Mouse (Mus musculus): ENCODE measurements around the gene Mdm4.
"Not testable (repeated sequence)": the region's sequence is repeated elsewhere in the genome, so short reads cannot be mapped to it uniquely, and the experiment has no call there.

The Mdm4 gene

DNA sequence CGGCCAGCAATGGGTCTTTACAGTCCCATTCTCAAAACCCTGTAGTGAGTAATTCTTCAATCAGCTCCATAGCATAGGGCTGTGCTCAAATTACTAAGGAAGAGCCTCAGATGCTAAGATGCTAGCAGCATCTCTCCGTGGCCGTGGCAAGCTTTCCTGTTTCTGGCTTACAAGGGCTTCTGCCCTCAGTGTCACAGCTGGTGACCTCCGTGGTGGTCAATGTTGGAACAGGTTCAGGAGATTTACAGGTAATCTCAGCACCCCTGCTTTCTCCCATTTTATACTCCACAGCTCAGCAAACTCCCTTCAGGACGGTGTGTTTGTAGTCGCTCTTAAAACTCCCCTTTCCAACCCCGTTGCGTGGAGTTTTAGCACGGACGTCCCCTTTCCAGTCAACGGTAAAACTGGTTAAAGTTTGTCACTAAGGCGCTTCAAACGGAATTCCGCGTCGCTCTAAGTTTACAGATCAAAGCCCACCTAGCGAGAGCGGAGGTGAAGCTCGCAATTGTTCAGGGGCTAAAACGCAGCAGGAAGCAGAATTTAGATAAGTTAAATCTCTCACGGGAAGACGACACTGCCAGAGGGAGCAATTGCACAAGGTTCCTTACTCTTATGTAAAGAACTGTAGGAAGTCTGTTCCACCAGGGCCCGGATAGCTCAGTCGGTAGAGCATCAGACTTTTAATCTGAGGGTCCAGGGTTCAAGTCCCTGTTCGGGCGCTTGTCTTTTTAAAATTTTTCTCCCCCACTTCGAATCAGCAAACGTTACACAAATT is 3.1 kb upstream of the Mdm4 start:
- H3K4me3 ChIP-seq (replicated peaks; ENCODE audit: low read length) = peak overlapping the region; percentile 80
- H3K36me3 ChIP-seq (ENCODE audit: insufficient read depth, low read length) = no peaks in the 10 kb centered on the region
- TF ChIP-seq NANOG (IDR thresholded peaks at IDR 0.05; ENCODE audit: borderline replicate concordance, low read length) = no peak
- no peak for TF ChIP-seq POU5F1 (IDR thresholded peaks at IDR 0.05; ENCODE audit: borderline replicate concordance, low read length)
- TF ChIP-seq CTCF (conservative IDR thresholded peaks at IDR 0.05; ENCODE audit: low read length) = no peak
- peaks cover 10% of the 10 kb centered on the region for H3K27me3 ChIP-seq (ENCODE audit: insufficient read depth, low read length)
- H3K4me1 ChIP-seq (replicated peaks; ENCODE audit: low read depth, low read length) = peaks cover 30% of the 10 kb centered on the region
- H3K9me3 ChIP-seq (ENCODE audit: low read length) = no peaks in the 10 kb centered on the region

GRCm38 (mm10) chr1:133032981-133033315 is 2.6 kb upstream of the Mdm4 start:
- Histone ChIP-seq H3K27me3 (ENCODE audit: insufficient read depth, low read length) (peaks cover 10% of the 10 kb centered on the region), H3K4me1 (replicated peaks; ENCODE audit: low read depth, low read length) (peaks cover 31% of the 10 kb centered on the region), H3K9me3 (ENCODE audit: low read length) (no peaks in the 10 kb centered on the region), H3K4me3 (replicated peaks; ENCODE audit: low read length) (peak overlapping the region; percentile 80), H3K36me3 (ENCODE audit: insufficient read depth, low read length) (no peaks in the 10 kb centered on the region)
- TF ChIP-seq NANOG (IDR thresholded peaks at IDR 0.05; ENCODE audit: borderline replicate concordance, low read length) (no peak), POU5F1 (IDR thresholded peaks at IDR 0.05; ENCODE audit: borderline replicate concordance, low read length) (no peak), CTCF (conservative IDR thresholded peaks at IDR 0.05; ENCODE audit: low read length) (no peak)

GRCm38 (mm10) chr1:133029744-133030143 is 617 bp downstream of the Mdm4 start:
- H3K36me3 ChIP-seq (ENCODE audit: insufficient read depth, low read length) = no peaks in the 10 kb centered on the region

DNA sequence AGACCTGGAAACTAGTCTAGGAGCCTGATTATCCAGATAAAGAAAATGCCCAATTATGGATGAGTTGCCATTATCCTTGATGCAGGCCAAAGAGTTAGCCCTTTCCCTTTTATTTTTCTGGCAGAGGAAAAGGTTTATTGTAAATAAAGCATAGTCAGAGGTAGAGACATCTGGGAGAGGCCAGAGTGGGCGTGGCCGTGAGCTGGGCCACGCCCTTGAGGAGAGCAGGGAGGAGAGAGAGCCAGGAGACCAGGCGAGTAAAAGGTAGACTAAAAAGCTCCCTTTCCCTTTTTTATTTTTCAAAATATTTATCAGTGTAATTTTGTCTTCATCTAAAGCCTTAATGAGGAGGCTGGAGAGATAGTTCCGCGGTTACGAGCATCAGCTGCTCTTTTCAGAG is 2.4 kb downstream of the Mdm4 start:
- TF ChIP-seq POU5F1 (IDR thresholded peaks at IDR 0.05; ENCODE audit: borderline replicate concordance, low read length) (no peak), CTCF (conservative IDR thresholded peaks at IDR 0.05; ENCODE audit: low read length) (no peak), NANOG (IDR thresholded peaks at IDR 0.05; ENCODE audit: borderline replicate concordance, low read length) (no peak)
- Histone ChIP-seq H3K4me3 (replicated peaks; ENCODE audit: low read length) (no peak overlapping the region), H3K9me3 (ENCODE audit: low read length) (no peaks in the 10 kb centered on the region), H3K36me3 (ENCODE audit: insufficient read depth, low read length) (no peaks in the 10 kb centered on the region), H3K4me1 (replicated peaks; ENCODE audit: low read depth, low read length) (peaks cover 45% of the 10 kb centered on the region), H3K27me3 (ENCODE audit: insufficient read depth, low read length) (peaks cover 10% of the 10 kb centered on the region)

More at GRCm38 (mm10) chr1:133029744-133030143, 617 bp downstream of the Mdm4 start:
- peaks cover 10% of the 10 kb centered on the region for H3K27me3 ChIP-seq (ENCODE audit: insufficient read depth, low read length)
- no peak overlapping the region for H3K4me3 ChIP-seq (replicated peaks; ENCODE audit: low read length)
- TF ChIP-seq CTCF (conservative IDR thresholded peaks at IDR 0.05; ENCODE audit: low read length) = no peak
- no peak for TF ChIP-seq POU5F1 (IDR thresholded peaks at IDR 0.05; ENCODE audit: borderline replicate concordance, low read length)
- TF ChIP-seq NANOG (IDR thresholded peaks at IDR 0.05; ENCODE audit: borderline replicate concordance, low read length) = no peak
- H3K9me3 ChIP-seq (ENCODE audit: low read length) = no peaks in the 10 kb centered on the region
- peaks cover 41% of the 10 kb centered on the region for H3K4me1 ChIP-seq (replicated peaks; ENCODE audit: low read depth, low read length)

DNA sequence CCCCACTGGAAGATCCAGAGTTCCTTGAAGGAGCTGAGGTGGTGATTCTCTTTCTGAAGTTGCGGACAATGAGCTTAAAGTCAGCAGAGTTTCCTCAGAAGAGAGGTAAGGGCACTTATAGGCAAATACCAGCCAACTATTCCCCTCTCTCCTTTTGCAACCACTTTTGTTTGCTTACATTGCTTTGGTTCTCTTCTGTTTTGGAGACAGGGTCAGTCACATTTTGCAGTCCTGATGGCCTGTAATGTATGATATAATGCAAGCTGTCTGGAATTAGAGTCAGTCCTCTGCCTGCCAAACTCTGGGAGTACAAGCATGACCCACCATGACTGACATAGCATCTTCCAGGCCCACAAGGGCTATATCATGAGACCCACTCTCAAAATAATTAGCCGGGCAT is 3.2 kb downstream of the Mdm4 start:
- H3K4me3 ChIP-seq (replicated peaks; ENCODE audit: low read length) = no peak overlapping the region
- peaks cover 43% of the 10 kb centered on the region for H3K4me1 ChIP-seq (replicated peaks; ENCODE audit: low read depth, low read length)
- H3K9me3 ChIP-seq (ENCODE audit: low read length) = no peaks in the 10 kb centered on the region
- TF ChIP-seq NANOG (IDR thresholded peaks at IDR 0.05; ENCODE audit: borderline replicate concordance, low read length) = no peak
- no peak for TF ChIP-seq POU5F1 (IDR thresholded peaks at IDR 0.05; ENCODE audit: borderline replicate concordance, low read length)
- TF ChIP-seq CTCF (conservative IDR thresholded peaks at IDR 0.05; ENCODE audit: low read length) = no peak
- H3K36me3 ChIP-seq (ENCODE audit: insufficient read depth, low read length) = peaks cover under 1% of the 10 kb centered on the region; the same call in 1 of the 2 replicates
- peaks cover 6% of the 10 kb centered on the region for H3K27me3 ChIP-seq (ENCODE audit: insufficient read depth, low read length)

DNA sequence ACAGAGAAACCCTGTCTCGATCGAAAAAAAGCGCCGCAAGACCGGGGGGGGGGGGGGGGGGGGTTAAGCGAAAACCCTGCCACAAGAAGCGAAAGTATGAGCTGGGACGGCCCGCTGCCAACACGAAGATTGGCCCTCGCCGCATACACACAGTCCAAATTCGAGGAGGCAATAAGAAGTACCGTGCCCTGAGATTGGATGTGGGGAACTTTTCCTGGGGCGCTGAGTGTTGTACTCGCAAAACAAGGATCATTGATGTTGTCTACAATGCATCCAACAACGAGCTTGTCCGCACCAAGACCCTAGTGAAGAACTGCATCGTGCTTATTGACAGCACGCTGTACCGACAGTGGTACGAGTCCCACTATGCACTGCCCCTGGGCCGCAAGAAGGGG is 4.6 kb downstream of the Mdm4 start:
- H3K27me3 ChIP-seq (ENCODE audit: insufficient read depth, low read length); H3K36me3 ChIP-seq (ENCODE audit: insufficient read depth, low read length); H3K9me3 ChIP-seq (ENCODE audit: low read length): not testable (repeated sequence)
- peaks cover 51% of the 10 kb centered on the region for H3K4me1 ChIP-seq (replicated peaks; ENCODE audit: low read depth, low read length)
- peak overlapping the region; percentile 91 for H3K4me3 ChIP-seq (replicated peaks; ENCODE audit: low read length)

GRCm38 (mm10) chr1:133025051-133025795 is 5.1 kb downstream of the Mdm4 start:
- Histone ChIP-seq H3K4me3 (replicated peaks; ENCODE audit: low read length) (peak overlapping the region; percentile 91), H3K36me3 (ENCODE audit: insufficient read depth, low read length) (peaks cover 4% of the 10 kb centered on the region), H3K27me3 (ENCODE audit: insufficient read depth, low read length) (no peaks in the 10 kb centered on the region), H3K4me1 (replicated peaks; ENCODE audit: low read depth, low read length) (peaks cover 57% of the 10 kb centered on the region), H3K9me3 (ENCODE audit: low read length) (no peaks in the 10 kb centered on the region)
- TF ChIP-seq CTCF (conservative IDR thresholded peaks at IDR 0.05; ENCODE audit: low read length) (no peak), POU5F1 (IDR thresholded peaks at IDR 0.05; ENCODE audit: borderline replicate concordance, low read length) (no peak; the same call in 1 of the 2 replicates), NANOG (IDR thresholded peaks at IDR 0.05; ENCODE audit: borderline replicate concordance, low read length) (no peak)

DNA sequence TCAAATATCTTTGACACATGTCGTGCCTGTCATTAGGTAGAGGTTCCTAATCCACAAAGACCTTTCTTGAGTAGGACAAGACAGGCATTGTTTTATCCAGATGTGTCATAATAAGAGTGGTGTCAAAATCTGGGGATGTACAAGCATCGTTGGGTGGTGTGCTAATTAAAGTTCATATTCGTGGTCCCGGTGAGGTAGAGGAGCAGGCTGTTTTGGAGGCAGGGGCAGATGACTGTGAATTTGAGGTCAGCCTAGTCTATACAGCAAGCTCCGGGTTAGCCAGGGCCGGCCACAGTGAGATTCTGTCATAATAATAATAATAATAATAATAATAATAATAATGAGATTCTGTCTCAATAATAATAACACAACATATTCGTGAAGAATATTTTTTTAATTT is 5.9 kb downstream of the Mdm4 start:
- Histone ChIP-seq H3K36me3 (ENCODE audit: insufficient read depth, low read length) (peaks cover 4% of the 10 kb centered on the region), H3K4me1 (replicated peaks; ENCODE audit: low read depth, low read length) (peaks cover 65% of the 10 kb centered on the region), H3K27me3 (ENCODE audit: insufficient read depth, low read length) (no peaks in the 10 kb centered on the region), H3K4me3 (replicated peaks; ENCODE audit: low read length) (peak overlapping the region; percentile 91), H3K9me3 (ENCODE audit: low read length) (no peaks in the 10 kb centered on the region)
- TF ChIP-seq CTCF (conservative IDR thresholded peaks at IDR 0.05; ENCODE audit: low read length) = no peak
- TF ChIP-seq POU5F1 (IDR thresholded peaks at IDR 0.05; ENCODE audit: borderline replicate concordance, low read length) = no peak
- no peak for TF ChIP-seq NANOG (IDR thresholded peaks at IDR 0.05; ENCODE audit: borderline replicate concordance, low read length)

DNA sequence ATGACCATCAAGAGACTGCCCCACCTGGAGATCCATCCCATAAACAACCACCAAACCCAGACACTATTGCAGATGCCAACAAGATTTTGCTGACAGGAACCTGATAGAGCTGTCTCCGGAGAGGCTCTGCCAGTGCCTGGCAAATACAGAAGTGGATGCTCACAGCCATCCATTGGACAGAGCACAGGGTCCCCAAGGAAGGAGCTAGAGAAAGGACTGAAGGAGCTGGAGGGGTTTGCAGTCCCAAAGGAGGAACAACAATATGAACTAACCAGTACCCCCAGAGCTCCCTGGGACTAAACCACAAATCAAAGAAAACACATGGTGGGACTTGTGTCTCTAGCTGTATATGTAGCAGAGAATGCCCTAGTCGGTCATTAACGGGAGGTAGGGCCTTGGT is 6.6 kb downstream of the Mdm4 start:
- not testable (repeated sequence) for H3K9me3 ChIP-seq (ENCODE audit: low read length); H3K36me3 ChIP-seq (ENCODE audit: insufficient read depth, low read length); H3K27me3 ChIP-seq (ENCODE audit: insufficient read depth, low read length)
- peaks cover 65% of the 10 kb centered on the region for H3K4me1 ChIP-seq (replicated peaks; ENCODE audit: low read depth, low read length)
- peak overlapping the region; percentile 91 for H3K4me3 ChIP-seq (replicated peaks; ENCODE audit: low read length)

DNA sequence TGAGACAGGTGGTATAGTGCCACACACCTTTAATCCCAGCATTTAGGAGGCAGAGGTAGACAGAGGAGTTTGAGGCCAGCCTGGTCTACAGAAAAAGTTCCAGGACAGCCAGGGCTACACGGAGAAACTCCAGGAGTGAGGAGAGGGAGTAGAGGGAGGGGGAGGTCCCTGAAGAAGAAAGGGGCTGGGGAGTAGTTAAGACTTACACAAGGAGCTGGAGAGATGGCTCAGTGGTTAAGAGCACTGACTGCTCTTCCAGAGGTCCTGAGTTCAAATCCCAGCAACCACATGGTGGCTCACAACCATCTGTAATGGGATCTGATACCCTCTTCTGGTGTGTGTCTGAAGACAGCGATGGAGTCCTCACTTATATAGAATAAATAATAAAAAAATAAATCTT is 8.4 kb downstream of the Mdm4 start:
- Histone ChIP-seq H3K36me3 (ENCODE audit: insufficient read depth, low read length) (peaks cover 22% of the 10 kb centered on the region), H3K4me1 (replicated peaks; ENCODE audit: low read depth, low read length) (peaks cover 60% of the 10 kb centered on the region)
- not testable (repeated sequence) for H3K9me3 ChIP-seq (ENCODE audit: low read length); H3K27me3 ChIP-seq (ENCODE audit: insufficient read depth, low read length); H3K4me3 ChIP-seq (replicated peaks; ENCODE audit: low read length)

Measured in E14TG2a.4 (cell line).